Mouse (Mus musculus) spleen, adult 2 months (tissue): ENCODE measurements around the gene Rnft2. TPM values are rescaled to one million over a fixed set of nuclear protein-coding genes. Genes with fewer than 3 reads are reported as not detected.
A peak's percentile ranks its signal among the peaks of the same experiment; 100 is the strongest.

Source experiments
- DNase-seq, 2 experiments: peaks; one replicate each; pipeline versions ENCODE4 v3.0.0 to v3.0.0-alpha.2; 2012 to 2021; ENCODE audit warnings: low spot score in 2 of 2, low read depth in 1 of 2
- H3K27ac ChIP-seq: fragments of 200-500 bp; 2 replicates; pipeline ENCODE4 v1.5.1; 2012; ENCODE audit warnings: low read length, inconsistent platforms; ENCODE audit not compliant: insufficient read depth
- H3K27me3 ChIP-seq: fragments of 200-500 bp; 2 replicates; pipeline ENCODE4 v1.6.1; 2012; ENCODE audit warnings: mild to moderate bottlenecking, moderate library complexity, low read length, inconsistent platforms; ENCODE audit not compliant: control insufficient read depth, insufficient read depth
- H3K36me3 ChIP-seq: fragments of 200-500 bp; 2 replicates; pipeline ENCODE4 v1.6.1; 2012; ENCODE audit warnings: mild to moderate bottlenecking, low read length, inconsistent platforms; ENCODE audit not compliant: control insufficient read depth, insufficient read depth
- H3K4me1 ChIP-seq: fragments of 200-500 bp; 2 replicates; pipeline ENCODE4 v1.6.1; 2011; ENCODE audit warnings: inconsistent platforms; ENCODE audit not compliant: control insufficient read depth, insufficient read depth, insufficient read length
- H3K4me3 ChIP-seq: fragments of 200-500 bp; 2 replicates; pipeline ENCODE4 v1.5.1; 2011; ENCODE audit warnings: mild to moderate bottlenecking, inconsistent platforms; ENCODE audit not compliant: insufficient read depth, insufficient read length; ENCODE audit errors: extremely low read depth
- CTCF ChIP-seq: fragments of 200-500 bp; IDR thresholded peaks from 2 replicates; pipeline ENCODE4 v1.5.1; 2011; ENCODE audit warnings: mild to moderate bottlenecking, inconsistent platforms; ENCODE audit not compliant: insufficient read depth, insufficient read length, insufficient replicate concordance; ENCODE audit errors: extremely low read depth
- POLR2A ChIP-seq: fragments of 200-500 bp; IDR thresholded peaks from 2 replicates; pipeline ENCODE4 v1.6.1; 2011; ENCODE audit warnings: low read depth, low read length, inconsistent platforms
- WGBS: fragments of 180-500 bp; shearing (Covaris S2); methylation state at CpG from one replicate; pipeline ENCODE4 v1.1.7; 2018; 5-methylcytosine and 5-hydroxymethylcytosine counted together
- polyA plus RNA-seq: library from polyadenylated mRNA; depleted of rRNA; stranded (reverse); fragments of >200 nt; gene quantifications from 2 replicates; pipeline ENCODE4 v1.2.3, GENCODE M21; 2012; rRNA removed

Gene Rnft2
- 1.2 and 1.6 TPM in 2 replicates for polyA plus RNA-seq

DNA sequence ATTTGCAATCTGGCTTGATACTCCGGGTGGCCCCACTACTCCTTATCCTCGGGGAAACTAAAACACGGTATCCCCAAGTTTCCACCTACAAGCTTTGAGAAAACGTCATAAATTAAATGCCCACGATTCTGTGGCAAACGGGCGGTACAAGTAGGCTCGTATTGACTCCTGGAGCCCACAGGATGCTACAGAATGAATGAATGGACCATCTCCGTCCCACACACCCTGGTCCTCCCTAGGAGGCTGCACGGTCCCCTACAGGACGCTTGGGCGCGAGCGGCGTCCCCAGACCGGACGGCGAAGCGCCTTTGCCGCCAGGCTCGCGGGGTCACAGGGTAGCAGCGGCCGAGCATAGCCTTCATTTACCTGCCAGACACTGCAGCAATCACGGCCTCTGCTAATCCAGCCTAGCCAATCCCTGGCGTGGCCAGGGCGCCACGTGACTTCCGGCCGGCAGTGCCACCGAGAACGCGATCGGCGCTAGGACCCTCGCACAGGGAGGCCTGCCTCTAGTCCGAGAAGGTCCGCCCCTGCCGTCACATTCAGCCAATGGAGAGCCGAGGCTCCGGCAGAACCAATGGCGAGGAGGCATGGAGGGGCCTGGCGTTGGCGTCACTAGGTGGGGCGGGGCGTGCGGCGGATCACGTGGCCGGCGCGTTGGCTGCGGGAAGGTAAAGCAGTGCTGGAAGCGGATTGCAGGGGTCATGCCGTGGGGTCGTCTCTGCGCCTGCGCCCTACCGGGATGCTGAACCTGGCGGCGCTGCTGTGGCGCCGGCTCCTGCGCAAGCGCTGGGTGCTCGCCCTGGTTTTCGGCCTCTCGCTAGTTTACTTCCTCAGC, at the start of gene Rnft2, which contains the start of gene 2410131K14Rik:
Gene Rnft2 (minus strand): TSS at position 511 of the 838 bp plus-strand sequence.
Gene 2410131K14Rik (plus strand): TSS at position 622 of the 838 bp plus-strand sequence.
- Histone ChIP-seq H3K36me3 (no peaks in the 10 kb centered on the region), H3K27me3 (no peaks in the 10 kb centered on the region), H3K4me1 (peaks cover 6% of the 10 kb centered on the region; the same call in 1 of the 2 replicates), H3K4me3 (peak within 1 kb of the TSS; percentile 71), H3K27ac (peak within 1 kb of the TSS; percentile 16; the same call in 1 of the 2 replicates)
- peak; percentile 97 to 100 for DNase-seq
- WGBS, result under 1% methylated on average over 68 of the region's 68 CpGs
- TF ChIP-seq POLR2A (peak; percentile 44; the same call in 1 of the 2 replicates), CTCF (no peak)

DNA sequence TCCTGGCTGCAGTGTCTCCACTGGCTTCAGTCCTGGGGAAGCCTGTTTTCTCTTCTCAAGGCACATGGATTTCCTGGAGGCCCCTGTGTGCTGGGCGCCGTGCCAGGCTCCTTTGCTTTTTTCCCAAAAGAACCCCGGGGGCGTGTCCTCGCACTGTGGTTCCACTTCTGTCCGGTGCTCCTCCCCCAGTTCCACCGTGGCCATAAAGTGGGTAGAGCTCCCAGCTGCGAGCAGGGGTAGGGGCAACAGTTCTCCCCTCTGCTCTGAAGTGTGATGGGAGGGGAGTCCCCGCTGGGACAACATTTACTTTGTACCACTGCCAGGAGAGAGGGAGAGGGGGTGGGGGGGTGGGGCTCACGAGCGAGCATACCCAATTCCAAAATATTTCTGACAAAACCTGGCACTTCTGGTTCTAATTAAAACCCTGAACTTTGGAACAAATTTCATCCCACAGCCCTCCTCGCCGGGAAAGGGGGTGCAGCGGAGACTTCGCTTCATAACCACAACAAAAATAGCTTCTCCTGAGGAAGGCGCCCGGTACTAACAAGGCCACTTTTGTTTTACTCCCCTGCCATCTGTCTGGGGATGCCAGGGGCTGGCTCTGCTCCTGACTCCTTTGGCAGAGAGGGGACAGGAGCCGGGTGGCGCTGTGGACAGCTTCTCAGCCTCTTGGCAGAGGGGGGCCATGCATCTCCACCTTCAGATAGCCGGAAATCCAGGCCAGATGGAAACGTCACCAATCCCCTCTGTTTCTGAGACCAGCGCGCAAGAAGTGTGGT, 49.4 kb upstream of the Rnft2 start:
- peak in 1 of 2 experiments; percentile 13 for DNase-seq
- no peak for TF ChIP-seq CTCF
- no peak for TF ChIP-seq POLR2A
- 28% methylated on average over 23 of the region's 23 CpGs for WGBS
- Histone ChIP-seq H3K4me3 (no peak overlapping the region), H3K4me1 (no peaks in the 10 kb centered on the region), H3K27ac (no peak overlapping the region), H3K27me3 (no peaks in the 10 kb centered on the region), H3K36me3 (no peaks in the 10 kb centered on the region)

DNA sequence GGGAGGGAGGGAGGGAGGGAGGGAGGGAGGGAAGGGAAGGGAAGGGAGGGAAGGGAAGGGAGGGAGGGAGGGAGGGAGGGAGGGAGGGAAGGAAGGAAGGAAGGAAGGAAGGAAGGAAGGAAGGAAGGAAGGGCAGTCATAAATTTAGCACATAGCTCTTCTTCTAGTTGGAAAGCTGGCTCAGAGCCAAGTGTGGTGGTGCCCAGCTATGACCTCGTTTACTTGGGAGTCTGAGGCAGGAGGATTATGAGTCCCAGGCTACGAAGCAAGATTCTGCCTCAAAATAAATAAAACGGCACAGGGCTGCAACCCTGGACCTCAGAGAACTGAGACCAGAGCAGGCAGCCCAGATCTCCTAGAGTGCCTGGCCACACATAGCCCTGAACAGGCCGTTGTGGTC, 47.6 kb upstream of the Rnft2 start:
- no peak overlapping the region for H3K27ac ChIP-seq
- 73% methylated on average over 4 of the region's 4 CpGs for WGBS
- no peaks in the 10 kb centered on the region for H3K4me1 ChIP-seq
- H3K36me3 ChIP-seq, result no peaks in the 10 kb centered on the region
- no peak overlapping the region for H3K4me3 ChIP-seq
- H3K27me3 ChIP-seq, result no peaks in the 10 kb centered on the region
- TF ChIP-seq POLR2A (no peak), CTCF (no peak)
- no peak for DNase-seq

GRCm38 (mm10) chr5:118291453-118291852, 46.5 kb upstream of the Rnft2 start:
- WGBS, result 90% methylated on average over 4 of the region's 4 CpGs
- Histone ChIP-seq H3K27ac (no peak overlapping the region), H3K4me3 (no peak overlapping the region), H3K36me3 (no peaks in the 10 kb centered on the region), H3K27me3 (no peaks in the 10 kb centered on the region), H3K4me1 (no peaks in the 10 kb centered on the region)
- no peak for DNase-seq
- TF ChIP-seq CTCF (no peak), POLR2A (no peak)

DNA sequence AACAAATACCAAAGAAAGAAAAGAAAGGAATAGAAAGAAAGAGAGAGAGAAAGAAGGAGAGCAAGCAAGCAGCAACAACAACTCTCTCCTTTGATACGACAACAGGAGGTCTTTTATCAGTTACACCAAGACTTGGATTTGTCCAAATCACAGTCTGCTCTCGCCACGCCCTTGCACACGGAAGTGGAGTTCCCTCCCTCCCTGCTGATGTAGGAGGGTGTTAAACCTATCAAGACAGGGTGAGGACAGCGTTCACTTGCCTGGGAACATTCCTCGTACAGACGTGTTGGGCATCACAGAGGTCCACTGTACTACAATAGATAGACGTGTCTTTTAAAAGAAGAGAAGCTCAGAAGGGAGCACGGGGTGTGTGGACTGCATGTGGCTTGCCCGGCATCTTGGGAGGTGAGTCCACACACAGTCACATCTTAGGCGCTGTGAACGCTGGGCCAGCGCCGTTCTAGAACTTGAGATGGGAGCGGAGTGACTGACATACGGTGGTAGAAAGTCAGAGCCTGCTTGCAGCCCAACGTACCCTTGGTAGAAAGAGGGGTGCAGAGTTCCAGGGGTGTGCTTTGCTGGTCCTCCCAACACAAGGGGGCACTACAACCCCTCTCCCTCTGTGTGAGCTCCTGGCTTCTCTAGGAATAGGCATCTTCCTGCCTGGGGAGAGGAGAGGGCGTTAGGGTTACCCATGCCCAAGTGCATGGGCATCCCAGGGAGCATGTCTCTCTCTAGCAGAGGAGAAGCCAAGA, 33.0 kb upstream of the Rnft2 start:
- Histone ChIP-seq H3K27me3 (no peaks in the 10 kb centered on the region), H3K4me1 (no peaks in the 10 kb centered on the region), H3K36me3 (no peaks in the 10 kb centered on the region), H3K4me3 (no peak overlapping the region), H3K27ac (no peak overlapping the region)
- no peak for DNase-seq
- TF ChIP-seq CTCF (no peak), POLR2A (no peak)
- WGBS, result 90% methylated on average over 18 of the region's 18 CpGs

GRCm38 (mm10) chr5:118276711-118277110, 31.8 kb upstream of the Rnft2 start:
- Histone ChIP-seq H3K27me3 (no peaks in the 10 kb centered on the region), H3K27ac (no peak overlapping the region), H3K4me3 (no peak overlapping the region), H3K36me3 (no peaks in the 10 kb centered on the region), H3K4me1 (no peaks in the 10 kb centered on the region)
- no peak for DNase-seq
- TF ChIP-seq POLR2A (no peak), CTCF (no peak)
- WGBS, result 60% methylated on average over 8 of the region's 8 CpGs
